Comparison of ENCODE assay signal across 24 mouse cellular contexts in the genomic region with DNA sequence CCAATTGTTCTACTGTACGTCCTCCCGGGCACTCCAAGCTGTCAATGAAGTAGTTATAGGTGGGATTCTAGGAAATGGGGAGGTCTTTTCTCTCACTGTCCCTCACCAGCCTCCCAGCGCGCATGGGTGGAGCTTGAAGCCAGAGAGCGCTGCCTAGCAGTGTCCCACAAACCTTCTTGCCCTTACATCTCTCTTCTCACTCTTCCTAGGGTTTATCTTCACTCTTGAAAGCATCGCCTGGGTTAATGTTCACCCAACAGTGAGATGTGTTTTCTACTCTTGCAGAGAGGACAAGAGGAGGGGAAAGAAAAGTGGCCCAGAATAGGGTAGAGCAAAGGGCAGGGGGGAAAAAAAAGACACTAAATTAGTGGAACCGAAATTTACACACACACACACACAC. TPM values are rescaled to one million over a fixed set of nuclear protein-coding genes. Genes with fewer than 3 reads are reported as not detected.
DNase-seq lines count a peak whose midpoint lies in the region; ATAC-seq and TF ChIP-seq lines count a peak whose summit lies in the region.
"Had no signal": no experiment of that assay in that cellular context is flagged by ENCODE, and none has a peak within 500 bp of the region (broad histone marks: within the 10 kb centered on the region; RNA-seq: fewer than 3 reads in every experiment).

No protein-coding gene starts in this region.

- 0 out of 2 replicates have a peak, but pooled peaks have one; percentile 19 for ATAC-seq in kidney, embryonic 15.5 days (replicated peaks; ENCODE audit: low FRiP score)
- ATAC-seq in kidney, embryonic 16.5 days (ENCODE audit: low FRiP score, low TSS enrichment), result no peak
- 0 out of 2 replicates have a peak, but pooled peaks have one; percentile 10 for ATAC-seq in intestine, embryonic 14.5 days (replicated peaks; ENCODE audit: low FRiP score, low TSS enrichment, low read depth)
- peak; percentile 71 for ATAC-seq in intestine, embryonic 16.5 days
- ATAC-seq: activated CD4-positive, CD25-positive, alpha-beta regulatory T cell, adult 4 months; forebrain, embryonic 16.5 days; Patski had no signal

- TF ChIP-seq CTCF in small intestine, adult 2 months (IDR thresholded peaks at IDR 0.05; ENCODE audit: extremely low read depth, insufficient read length, insufficient replicate concordance, low read depth, low read length), result no peak

- no peak overlapping the region for H3K9ac ChIP-seq in kidney, embryonic 15.5 days
- H3K9ac ChIP-seq in kidney, embryonic 16.5 days (replicated peaks; ENCODE audit: low read length), result no peak overlapping the region
- no peak overlapping the region for H3K9ac ChIP-seq in intestine, embryonic 14.5 days (ENCODE audit: low read length)
- H3K9ac ChIP-seq in intestine, embryonic 16.5 days (ENCODE audit: low read depth, low read length), result peak overlapping the region; percentile 56
- H3K9ac ChIP-seq: embryonic facial prominence, embryonic 15.5 days; heart, embryonic 15.5 days; hindbrain, embryonic 15.5 days had no signal

- no peak overlapping the region for H3K4me2 ChIP-seq in kidney, embryonic 15.5 days
- no peak overlapping the region for H3K4me2 ChIP-seq in kidney, embryonic 16.5 days (replicated peaks; ENCODE audit: low read depth, low read length)
- no peak overlapping the region for H3K4me2 ChIP-seq in intestine, embryonic 14.5 days (ENCODE audit: low read length)
- peak overlapping the region; percentile 40 for H3K4me2 ChIP-seq in intestine, embryonic 16.5 days (ENCODE audit: low read depth, low read length)
- H3K4me2 ChIP-seq: embryonic facial prominence, embryonic 15.5 days; heart, embryonic 11.5 days; heart, embryonic 15.5 days; hindbrain, embryonic 15.5 days had no signal

- no peak overlapping the region for H3K4me3 ChIP-seq in kidney, embryonic 15.5 days (replicated peaks)
- H3K4me3 ChIP-seq in kidney, embryonic 16.5 days (ENCODE audit: low read length), result no peak overlapping the region
- H3K4me3 ChIP-seq in intestine, embryonic 14.5 days (ENCODE audit: low read depth, low read length), result no peak overlapping the region
- H3K4me3 ChIP-seq in intestine, embryonic 16.5 days (ENCODE audit: low read length), result peak overlapping the region; percentile 9; the same call in 1 of the 2 replicates
- peak overlapping the region; percentile 17; the same call in 1 of the 2 replicates for H3K4me3 ChIP-seq in small intestine, adult 2 months (ENCODE audit: low read depth, low read length)
- H3K4me3 ChIP-seq: embryonic facial prominence, embryonic 15.5 days; erythroblast, embryonic 14.5 days; forebrain, embryonic 10.5 days; heart, adult 2 months; heart, embryonic 15.5 days; hindbrain, embryonic 15.5 days had no signal

- H3K4me1 ChIP-seq in kidney, embryonic 15.5 days, result peaks cover 11% of the 10 kb centered on the region
- no peaks in the 10 kb centered on the region; the same call in 1 of the 2 replicates for H3K4me1 ChIP-seq in kidney, embryonic 16.5 days (ENCODE audit: insufficient read depth, low read length)
- no peaks in the 10 kb centered on the region for H3K4me1 ChIP-seq in intestine, embryonic 14.5 days (replicated peaks; ENCODE audit: control insufficient read depth, insufficient read depth, low read length)
- H3K4me1 ChIP-seq in intestine, embryonic 16.5 days (ENCODE audit: control insufficient read depth, insufficient read depth, low read length), result peaks cover 3% of the 10 kb centered on the region; the same call in 1 of the 2 replicates
- H3K4me1 ChIP-seq in small intestine, adult 2 months (ENCODE audit: control insufficient read depth, insufficient read depth, insufficient read length, low read length), result peaks cover 8% of the 10 kb centered on the region

- DNase-seq in intestine, embryonic 14.5 days (ENCODE audit: low spot score), result peak; percentile 52
- no peak for DNase-seq in cerebellum, postnatal 14 days
- DNase-seq: adrenal gland, postnatal 25 days; cerebellum, adult 2 months; cerebellum, postnatal 10 days; embryo, embryonic 11 days; gastrocnemius, postnatal 10 days; heart, adult 2 months; heart, postnatal 14 days had no signal

- WGBS in kidney, embryonic 15.5 days, result 4% methylated on average over 7 of the region's 7 CpGs
- 6% methylated on average over 7 of the region's 7 CpGs for WGBS in kidney, embryonic 16.5 days
- 5% methylated on average over 7 of the region's 7 CpGs for WGBS in intestine, embryonic 14.5 days
- WGBS in intestine, embryonic 16.5 days, result 10% methylated on average over 7 of the region's 7 CpGs
- WGBS in small intestine, adult 2 months, result 6% methylated on average over 7 of the region's 7 CpGs

- H3K27ac ChIP-seq in kidney, embryonic 15.5 days, result no peak overlapping the region
- H3K27ac ChIP-seq in kidney, embryonic 16.5 days (ENCODE audit: low read length), result no peak overlapping the region
- H3K27ac ChIP-seq in intestine, embryonic 14.5 days (ENCODE audit: low read depth), result no peak overlapping the region
- H3K27ac ChIP-seq in intestine, embryonic 16.5 days (ENCODE audit: low read length), result peak overlapping the region; percentile 69
- H3K27ac ChIP-seq in small intestine, adult 2 months (ENCODE audit: insufficient read depth, low read depth, low read length), result peak overlapping the region; percentile 49; the same call in 1 of the 2 replicates
- H3K27ac ChIP-seq: embryonic facial prominence, embryonic 15.5 days; forebrain, embryonic 10.5 days; heart, adult 2 months; heart, embryonic 15.5 days; hindbrain, embryonic 15.5 days had no signal

- no peaks in the 10 kb centered on the region for H3K36me3 ChIP-seq in kidney, embryonic 15.5 days
- H3K36me3 ChIP-seq in kidney, embryonic 16.5 days (ENCODE audit: insufficient read depth, low read length), result no peaks in the 10 kb centered on the region
- no peaks in the 10 kb centered on the region for H3K36me3 ChIP-seq in intestine, embryonic 14.5 days (ENCODE audit: control insufficient read depth, insufficient read depth, low read length)
- H3K36me3 ChIP-seq in intestine, embryonic 16.5 days (ENCODE audit: control insufficient read depth, insufficient read depth, low read length), result no peaks in the 10 kb centered on the region
- H3K36me3 ChIP-seq in small intestine, adult 2 months (ENCODE audit: control insufficient read depth, insufficient read depth, low read length), result no peaks in the 10 kb centered on the region
- H3K36me3 ChIP-seq: embryonic facial prominence, embryonic 15.5 days; forebrain, embryonic 10.5 days; heart, embryonic 15.5 days; hindbrain, embryonic 15.5 days had no signal

- H3K9me3 ChIP-seq in kidney, embryonic 15.5 days (replicated peaks), result no peaks in the 10 kb centered on the region
- no peaks in the 10 kb centered on the region for H3K9me3 ChIP-seq in kidney, embryonic 16.5 days (ENCODE audit: low read length)
- no peaks in the 10 kb centered on the region for H3K9me3 ChIP-seq in intestine, embryonic 14.5 days (ENCODE audit: control insufficient read depth, low read length)
- no peaks in the 10 kb centered on the region for H3K9me3 ChIP-seq in intestine, embryonic 16.5 days (ENCODE audit: control insufficient read depth, low read length)
- H3K9me3 ChIP-seq: embryonic facial prominence, embryonic 15.5 days; forebrain, embryonic 10.5 days; heart, embryonic 15.5 days; hindbrain, embryonic 15.5 days had no signal

- H3K27me3 ChIP-seq in kidney, embryonic 15.5 days, result peaks cover 93% of the 10 kb centered on the region
- H3K27me3 ChIP-seq in kidney, embryonic 16.5 days (ENCODE audit: insufficient read depth, low read length), result peaks cover 91% of the 10 kb centered on the region
- H3K27me3 ChIP-seq in intestine, embryonic 14.5 days (replicated peaks; ENCODE audit: control insufficient read depth, insufficient read depth, low read length), result peaks cover 74% of the 10 kb centered on the region
- peaks cover 25% of the 10 kb centered on the region for H3K27me3 ChIP-seq in intestine, embryonic 16.5 days (replicated peaks; ENCODE audit: control insufficient read depth, insufficient read depth, low read length)
- H3K27me3 ChIP-seq in small intestine, adult 2 months (ENCODE audit: control insufficient read depth, insufficient read depth, low read length), result no peaks in the 10 kb centered on the region; the same call in 1 of the 2 replicates

- no peak for TF ChIP-seq POLR2A in small intestine, adult 2 months (IDR thresholded peaks at IDR 0.05; ENCODE audit: low read depth, low read length)

RNA-seq across cellular contexts. Expression of a gene that starts 4.9 kb away (rescaled TPM):
- not detected in 2 replicates for polyA plus RNA-seq in kidney, embryonic 15.5 days (2015; fragmentation: Nextera tagmentation; extraction: Ambion mirVana)
- not detected in 2 replicates for polyA plus RNA-seq in kidney, embryonic 16.5 days (2015; fragmentation: Nextera tagmentation; extraction: Ambion mirVana)
- polyA plus RNA-seq in intestine, embryonic 14.5 days (2014; fragmentation: Nextera tagmentation; extraction: Ambion mirVana), result 1.6 and 1.7 TPM in 2 replicates
- polyA plus RNA-seq in intestine, embryonic 16.5 days (2015; fragmentation: Nextera tagmentation; extraction: Ambion mirVana), result 2.6 TPM in 2 replicates
- 3.1 and 4.7 TPM in 2 replicates for polyA plus RNA-seq in small intestine, adult 2 months (2012; rRNA removed)
- polyA plus RNA-seq: activated CD4-positive, CD25-positive, alpha-beta regulatory T cell, adult 4 months; cerebellum, adult 2 months; embryonic facial prominence, embryonic 11.5 days; embryonic facial prominence, embryonic 15.5 days; erythroblast, embryonic 14.5 days; forebrain, embryonic 10.5 days; forebrain, embryonic 16.5 days; frontal cortex, adult 2 months; heart, adult 2 months; heart, embryonic 11.5 days; heart, embryonic 15.5 days; hindbrain, embryonic 15.5 days; Patski had no signal

RNA-seq across cellular contexts. Expression of a gene that starts 10.3 kb away (rescaled TPM):
- polyA plus RNA-seq in kidney, embryonic 15.5 days (2015; fragmentation: Nextera tagmentation; extraction: Ambion mirVana), result 0.26 TPM in 1 of 2 replicates, not detected in the other
- not detected in 2 replicates for polyA plus RNA-seq in kidney, embryonic 16.5 days (2015; fragmentation: Nextera tagmentation; extraction: Ambion mirVana)
- 24.0 and 30.2 TPM in 2 replicates for polyA plus RNA-seq in intestine, embryonic 14.5 days (2014; fragmentation: Nextera tagmentation; extraction: Ambion mirVana)
- polyA plus RNA-seq in intestine, embryonic 16.5 days (2015; fragmentation: Nextera tagmentation; extraction: Ambion mirVana), result 42.1 and 46.2 TPM in 2 replicates
- polyA plus RNA-seq in small intestine, adult 2 months (2012; rRNA removed), result 116 and 344 TPM in 2 replicates
- polyA plus RNA-seq: activated CD4-positive, CD25-positive, alpha-beta regulatory T cell, adult 4 months; cerebellum, adult 2 months; embryonic facial prominence, embryonic 11.5 days; embryonic facial prominence, embryonic 15.5 days; forebrain, embryonic 10.5 days; forebrain, embryonic 16.5 days; heart, adult 2 months; heart, embryonic 11.5 days; heart, embryonic 15.5 days; hindbrain, embryonic 15.5 days had no signal

RNA-seq across cellular contexts. Expression of a gene that starts 47.6 kb away (rescaled TPM):
- not detected in 2 replicates for polyA plus RNA-seq in kidney, embryonic 15.5 days (2015; fragmentation: Nextera tagmentation; extraction: Ambion mirVana)
- not detected in 2 replicates for polyA plus RNA-seq in kidney, embryonic 16.5 days (2015; fragmentation: Nextera tagmentation; extraction: Ambion mirVana)
- 0.79 and 6.4 TPM in 2 replicates for polyA plus RNA-seq in intestine, embryonic 14.5 days (2014; fragmentation: Nextera tagmentation; extraction: Ambion mirVana)
- polyA plus RNA-seq in intestine, embryonic 16.5 days (2015; fragmentation: Nextera tagmentation; extraction: Ambion mirVana), result 3.8 and 5.3 TPM in 2 replicates
- 0.32 and 65.5 TPM in 2 replicates for polyA plus RNA-seq in small intestine, adult 2 months (2012; rRNA removed)
- polyA plus RNA-seq: activated CD4-positive, CD25-positive, alpha-beta regulatory T cell, adult 4 months; cerebellum, adult 2 months; embryonic facial prominence, embryonic 11.5 days; embryonic facial prominence, embryonic 15.5 days; erythroblast, embryonic 14.5 days; forebrain, embryonic 10.5 days; forebrain, embryonic 16.5 days; frontal cortex, adult 2 months; heart, adult 2 months; heart, embryonic 11.5 days; heart, embryonic 15.5 days; hindbrain, embryonic 15.5 days; Patski had no signal

Comparison
In these comparisons a context has a peak if more than half of its experiments do, and no peak if none do; other contexts are left out.
1. H3K27ac ChIP-seq: peak in intestine, embryonic 16.5 days (single experiment) and small intestine, adult 2 months (single experiment); none in kidney, embryonic 15.5 days (single experiment), kidney, embryonic 16.5 days (single experiment) and intestine, embryonic 14.5 days (single experiment).
2. H3K4me3 ChIP-seq: peak in intestine, embryonic 16.5 days (single experiment) and small intestine, adult 2 months (single experiment); none in kidney, embryonic 15.5 days (single experiment), kidney, embryonic 16.5 days (single experiment) and intestine, embryonic 14.5 days (single experiment).
3. RNA of a gene that starts 10.3 kb away (polyA plus RNA-seq): 116 to 344 TPM in small intestine, adult 2 months, 42.1 to 46.2 TPM in intestine, embryonic 16.5 days and 24.0 to 30.2 TPM in intestine, embryonic 14.5 days; 0.26 TPM in kidney, embryonic 15.5 days and not detected in kidney, embryonic 16.5 days; every median in the first group is over 10 times any median in the second.